Mouse (Mus musculus) layer of hippocampus, adult 18-20 months (tissue): ENCODE measurements at regions not wholly inside any gene's neighbourhood (a gene's known extent, or its start where the extent isn't known, plus 50 kb on each side); places are given as distances from the start of the nearest gene placed in this dataset.
A peak's percentile ranks its signal among the peaks of the same experiment; 100 is the strongest.

Source experiments
- DNase-seq, 2 experiments: peaks; one replicate each; pipeline ENCODE4 v3.0.0; 2022; ENCODE audit warnings: low spot score in 2 of 2

- no peak for DNase-seq
Measured at GRCm38 (mm10) chr13:25594629-25595028, 324.3 kb upstream of the Nrsn1 start.

DNA sequence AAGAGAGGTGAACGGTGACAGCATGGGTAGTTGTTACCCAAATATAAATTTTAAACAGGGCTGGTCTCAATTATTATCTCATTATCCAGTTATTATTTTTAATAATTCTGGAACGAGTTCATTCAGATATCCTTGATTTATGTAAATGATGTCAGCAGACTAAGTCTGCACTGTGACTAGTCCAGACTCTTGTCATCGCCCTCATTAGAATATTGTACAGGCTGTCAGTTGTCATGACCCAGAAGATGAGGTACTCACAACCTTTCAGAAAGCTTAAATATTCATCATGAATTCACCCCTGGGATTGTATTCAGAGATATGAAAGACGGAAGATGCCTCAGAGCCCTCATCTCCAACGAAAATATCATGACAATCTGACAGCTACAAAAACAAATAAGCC, 300.3 kb upstream of the Nrsn1 start:
- DNase-seq = no peak

GRCm38 (mm10) chr13:25562746-25563145, 292.4 kb upstream of the Nrsn1 start:
- DNase-seq = peak; percentile 22 to 67

DNA sequence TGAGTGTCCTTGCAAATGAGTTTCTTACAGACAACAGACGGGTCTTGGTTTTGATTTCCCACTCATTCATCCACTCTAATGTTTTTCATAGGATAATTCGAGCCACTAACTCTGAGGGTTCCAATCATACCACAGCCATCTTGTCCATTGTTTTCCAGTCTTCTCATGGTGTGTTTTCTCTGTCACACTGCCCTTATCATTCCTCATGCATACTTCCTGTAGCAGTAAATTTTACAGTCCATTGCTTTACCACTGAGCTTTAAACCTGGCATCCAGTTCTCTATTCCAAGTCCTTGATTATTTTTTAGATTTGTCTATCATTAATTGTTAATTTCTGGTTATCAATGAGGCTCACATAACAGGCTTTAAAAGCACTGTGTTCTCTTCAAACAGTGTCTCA, 290.0 kb upstream of the Nrsn1 start:
- DNase-seq = no peak

- DNase-seq = no peak
Measured at GRCm38 (mm10) chr13:25554962-25555361, 284.7 kb upstream of the Nrsn1 start.

- no peak for DNase-seq
Measured at GRCm38 (mm10) chr13:25548551-25548950, 278.2 kb upstream of the Nrsn1 start.

DNA sequence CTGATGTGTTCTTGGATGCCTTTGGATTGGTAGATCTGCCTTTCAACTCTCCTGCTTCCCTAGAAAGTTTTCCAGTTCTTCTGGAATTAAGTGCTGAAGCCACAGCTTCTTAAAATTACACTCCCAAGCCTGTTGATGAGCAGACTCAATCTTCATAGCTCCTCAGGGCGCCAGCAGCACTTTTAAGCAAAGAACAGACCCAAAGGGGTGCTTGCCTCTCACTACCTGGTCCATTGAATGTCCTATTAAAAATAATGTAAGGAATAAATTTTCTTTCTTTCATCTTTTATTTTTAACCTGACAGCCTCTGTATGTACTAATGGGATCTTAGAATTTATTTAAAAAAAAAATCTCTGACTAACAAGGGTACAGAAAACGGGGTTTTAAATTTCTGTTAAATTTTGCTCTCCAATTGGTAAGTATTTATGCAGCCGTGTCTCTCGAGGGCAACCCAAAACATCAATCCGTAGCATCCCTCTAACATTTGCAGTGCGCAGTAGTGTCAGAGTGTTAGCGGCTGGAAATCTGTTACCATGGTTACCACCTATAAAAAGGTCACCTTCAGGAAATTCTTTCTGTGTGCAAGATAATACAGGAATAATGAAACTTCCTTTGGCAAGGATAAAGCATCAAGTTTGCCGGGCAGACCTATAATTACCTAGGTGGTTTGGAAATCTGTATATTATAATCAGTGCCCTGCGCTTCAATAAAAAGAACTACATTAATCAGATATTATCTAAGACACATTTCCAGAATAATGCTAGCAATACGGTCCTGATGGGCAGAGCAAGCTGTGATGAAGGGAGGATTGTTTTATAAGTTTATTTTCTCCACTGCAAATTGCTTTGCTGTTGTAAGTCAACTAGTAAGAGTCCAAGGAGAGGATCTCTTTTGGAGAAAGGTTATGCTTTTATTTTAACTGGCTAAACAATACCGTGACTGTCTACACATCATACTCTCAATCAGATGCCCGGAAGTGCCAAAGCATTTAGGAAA, 277.1 kb upstream of the Nrsn1 start:
- DNase-seq = no peak

GRCm38 (mm10) chr13:25524094-25524493, 253.8 kb upstream of the Nrsn1 start:
- no peak for DNase-seq

GRCm38 (mm10) chr13:25507355-25507754, 237.1 kb upstream of the Nrsn1 start:
- DNase-seq = no peak

- DNase-seq = no peak
Measured at GRCm38 (mm10) chr13:25494492-25495034, 224.3 kb upstream of the Nrsn1 start.

DNA sequence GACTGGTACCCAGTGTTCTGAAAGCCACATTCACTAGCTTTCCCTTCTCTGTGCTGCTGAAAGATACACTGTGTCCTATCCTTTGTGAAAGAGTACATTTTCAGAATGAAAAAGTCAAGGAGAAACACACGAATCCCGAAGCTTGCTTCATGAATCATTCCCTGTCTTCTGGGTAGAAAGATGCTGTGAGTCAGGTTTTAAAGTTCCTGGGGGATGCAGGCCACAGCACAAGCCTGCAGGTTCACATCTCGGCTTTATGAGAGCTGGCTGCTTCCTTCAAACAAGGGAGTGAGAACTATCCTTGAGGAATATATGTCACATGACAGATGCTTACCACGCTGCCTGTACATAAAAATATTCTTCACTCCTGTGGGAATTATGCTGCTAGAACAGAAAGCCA, 219.7 kb upstream of the Nrsn1 start:
- peak in 1 of 2 experiments; percentile 10 for DNase-seq

- DNase-seq = no peak
Measured at GRCm38 (mm10) chr13:25483309-25483708, 213.0 kb upstream of the Nrsn1 start.

DNA sequence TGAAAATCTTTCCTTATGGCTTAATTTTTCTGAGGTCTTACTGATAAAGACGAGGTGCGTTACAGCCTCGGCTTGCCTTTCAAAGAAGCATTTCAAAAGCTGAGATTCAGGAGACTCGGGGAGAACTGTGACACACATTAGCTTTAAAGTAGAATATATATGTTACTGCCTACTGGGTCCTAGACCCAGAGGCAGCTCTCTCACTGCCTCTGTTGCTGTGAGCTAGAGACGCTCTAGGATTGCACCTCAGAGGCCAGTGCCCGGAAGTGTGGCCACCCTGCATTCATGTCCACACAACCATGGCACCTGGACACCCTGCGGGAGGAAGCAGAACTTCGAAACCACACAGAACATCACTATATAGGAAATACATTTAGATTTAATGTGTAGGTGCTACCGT, 181.6 kb upstream of the Nrsn1 start:
- DNase-seq = no peak

DNA sequence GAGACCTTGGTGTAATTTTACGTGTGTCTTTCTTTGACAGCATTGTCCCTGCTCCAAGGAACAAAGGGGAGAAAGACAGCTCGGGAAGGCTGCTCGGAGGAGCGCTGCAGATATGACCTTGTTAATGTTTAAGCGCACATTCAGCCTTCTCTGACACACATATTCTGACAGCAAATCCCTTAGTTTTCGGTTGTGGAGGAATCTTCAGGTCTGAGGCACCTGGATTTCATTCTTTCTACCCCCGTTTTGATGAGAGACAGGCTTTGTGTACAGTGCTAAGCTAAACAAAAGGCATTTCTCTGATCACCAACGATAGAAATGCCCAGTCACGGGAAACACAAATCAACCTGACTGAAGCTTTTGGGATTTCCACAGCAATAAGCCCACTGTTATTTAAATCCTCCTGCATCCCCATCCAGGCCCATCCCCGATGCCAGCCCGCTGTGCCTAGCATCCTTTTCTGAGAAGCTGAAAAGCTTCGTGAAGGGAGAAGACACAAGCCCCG, 181.1 kb upstream of the Nrsn1 start:
- DNase-seq = no peak

- DNase-seq = no peak
Measured at GRCm38 (mm10) chr13:25429701-25430418, 159.6 kb upstream of the Nrsn1 start.

DNA sequence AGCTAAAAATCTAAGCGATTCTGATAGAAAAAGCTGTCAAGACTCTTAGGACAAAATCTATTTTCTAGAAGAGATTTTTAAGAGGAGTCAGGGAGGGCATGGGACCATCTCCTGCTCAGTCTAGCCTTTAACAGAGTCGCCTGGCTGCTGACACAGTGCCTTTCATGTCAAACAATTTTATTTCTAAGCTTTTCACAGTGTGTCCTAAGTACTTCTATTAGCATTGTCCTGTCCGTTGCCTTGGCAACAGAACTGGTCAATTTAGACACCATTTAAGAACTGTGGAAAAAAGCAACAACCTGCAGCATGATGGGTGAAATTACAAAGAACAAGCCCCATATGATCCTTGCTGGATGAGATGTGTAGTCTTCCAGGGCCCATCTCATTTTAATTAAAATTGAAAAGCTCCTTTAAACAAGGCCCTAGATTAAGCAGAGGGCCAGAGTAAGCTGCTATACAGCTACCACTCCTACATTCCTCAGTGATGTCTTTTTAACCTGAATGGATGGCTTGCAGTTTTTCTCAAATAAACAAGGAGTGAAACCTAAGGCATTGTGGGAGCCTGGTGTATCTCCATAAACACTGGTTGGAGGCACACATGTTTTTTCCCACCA, 133.0 kb upstream of the Nrsn1 start:
- no peak for DNase-seq

DNA sequence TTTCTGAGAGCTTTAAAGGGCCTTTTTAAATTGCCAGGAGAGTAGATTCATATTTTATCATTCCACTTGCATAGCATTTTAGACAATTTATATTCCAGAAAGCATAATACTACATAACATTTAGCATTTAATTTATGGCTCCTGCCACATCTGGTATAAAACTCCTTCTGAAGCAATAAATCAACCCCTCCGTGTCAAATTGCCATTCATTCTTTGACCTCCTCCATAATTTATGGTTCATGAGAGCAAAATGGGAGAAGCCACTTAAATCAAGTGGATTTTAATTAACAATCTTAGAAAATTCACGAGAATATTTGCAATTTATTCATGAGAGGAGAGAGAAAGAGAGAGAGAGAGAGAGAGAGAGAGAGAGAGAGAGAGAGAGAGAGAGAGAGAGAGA, 132.4 kb upstream of the Nrsn1 start:
- no peak for DNase-seq

DNA sequence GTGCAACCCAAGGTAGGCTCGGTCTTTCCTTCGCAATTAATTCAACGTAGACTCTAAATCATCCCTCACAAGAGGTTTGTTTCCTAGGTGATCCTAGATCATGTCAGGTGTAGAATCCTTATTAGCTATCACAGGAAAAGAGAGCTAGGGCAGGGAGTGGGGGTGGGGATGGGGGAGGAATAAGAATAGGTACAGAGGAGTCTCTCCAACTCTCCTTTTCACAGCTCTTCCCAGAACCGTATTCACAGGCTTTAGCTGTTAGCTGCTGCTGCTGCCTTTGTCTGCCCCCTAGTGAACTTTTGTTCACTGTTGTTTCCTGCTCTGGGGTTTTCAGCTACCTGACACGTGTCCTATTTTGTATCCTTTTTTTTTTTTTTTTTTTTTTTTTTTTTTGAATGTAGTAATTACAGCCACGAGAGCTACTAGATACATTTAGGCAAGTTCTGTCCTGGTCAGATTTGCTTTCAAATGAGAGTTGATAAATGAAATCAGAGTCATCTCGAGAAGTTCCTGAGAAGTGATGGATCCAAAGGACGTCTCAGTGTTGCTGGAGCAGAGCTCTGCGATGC, 131.7 kb upstream of the Nrsn1 start:
- DNase-seq = peak in 1 of 2 experiments; percentile 5

GRCm38 (mm10) chr13:25392770-25393290, 122.5 kb upstream of the Nrsn1 start:
- DNase-seq = no peak

DNA sequence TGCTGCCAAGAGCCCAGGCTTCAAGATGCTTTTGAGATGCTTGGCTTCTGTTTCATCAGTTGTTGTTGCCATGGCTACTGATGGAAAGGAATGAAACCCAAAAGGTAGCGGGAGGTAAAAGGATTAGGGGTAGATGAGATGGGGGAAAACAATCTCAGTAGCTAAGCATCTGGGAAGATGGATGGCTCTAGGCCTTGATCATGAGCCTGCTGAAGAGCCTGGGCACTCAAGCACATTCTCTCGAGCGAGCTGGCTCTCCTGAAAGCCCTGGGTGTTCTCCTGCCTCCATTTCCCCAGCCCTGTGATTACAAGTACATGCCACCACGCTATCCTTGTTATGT, 92.3 kb upstream of the Nrsn1 start:
- no peak for DNase-seq
